Mouse (Mus musculus) forebrain, embryonic 11.5 days (tissue): Measurements from ENCODE around the gene Galnt6. TPM values are rescaled to one million over a fixed set of nuclear protein-coding genes. Genes with fewer than 3 reads are reported as not detected.
A peak's percentile ranks its signal among the peaks of the same experiment; 100 is the strongest.

Experiments used
- ATAC-seq: fragments of 200-750 bp; cut with Nextera tagmentation; replicated peaks from 2 replicates; pipeline ENCODE4 v1.8.0; 2017; ENCODE audit warnings: moderate TSS enrichment; ENCODE audit not compliant: low FRiP score
- DNase-seq: peaks from one replicate; pipeline ENCODE4 v3.0.0-alpha.2; 2017; ENCODE audit warnings: low spot score
- H3K27ac ChIP-seq: fragments of 300-500 bp; sonication (generic); 2 replicates; pipeline ENCODE4 v1.5.1; 2014; ENCODE audit warnings: low read depth, low read length
- H3K27me3 ChIP-seq: fragments of 300-500 bp; sonication (generic); 2 replicates; pipeline ENCODE4 v1.6.1; 2014; ENCODE audit warnings: mild to moderate bottlenecking, low read length, mixed read lengths; ENCODE audit not compliant: control insufficient read depth, insufficient read depth
- H3K36me3 ChIP-seq: fragments of 300-500 bp; sonication (generic); 2 replicates; pipeline ENCODE4 v1.6.1; 2014; ENCODE audit warnings: mild to moderate bottlenecking, low read length, moderate library complexity, mixed read lengths; ENCODE audit not compliant: control insufficient read depth, insufficient read depth
- H3K4me1 ChIP-seq: fragments of 300-500 bp; sonication (generic); replicated peaks from 2 replicates; pipeline ENCODE4 v1.6.1; 2014; ENCODE audit warnings: low read length, mixed read lengths; ENCODE audit not compliant: control insufficient read depth, insufficient read depth
- H3K4me2 ChIP-seq: fragments of 300-500 bp; sonication (generic); 2 replicates; pipeline ENCODE4 v1.6.1; 2014; ENCODE audit warnings: low read depth, mild to moderate bottlenecking, low read length, moderate library complexity, mixed read lengths; ENCODE audit not compliant: severe bottlenecking
- H3K4me3 ChIP-seq: fragments of 300-500 bp; sonication (generic); 2 replicates; pipeline ENCODE4 v1.5.1; 2014; ENCODE audit warnings: low read depth, low read length
- H3K9ac ChIP-seq: fragments of 300-500 bp; sonication (generic); 2 replicates; pipeline ENCODE4 v1.6.1; 2014; ENCODE audit warnings: low read length
- H3K9me3 ChIP-seq: fragments of 300-500 bp; sonication (generic); 2 replicates; pipeline ENCODE4 v1.6.1; 2016; ENCODE audit warnings: low read length, mixed read lengths; ENCODE audit not compliant: control insufficient read depth
- WGBS: fragments of 180-500 bp; shearing (Covaris S2); extraction: QIAGEN DNeasy Blood & Tissue Kit; methylation state at CpG from one replicate; pipeline ENCODE4 v1.1.7; 2014; 5-methylcytosine and 5-hydroxymethylcytosine counted together
- polyA plus RNA-seq: library from polyadenylated mRNA; unstranded; fragments of >200 nt; fragmentation: Nextera tagmentation; extraction: Ambion mirVana; gene quantifications from 2 replicates; pipeline ENCODE4 v1.2.1, GENCODE M21; 2014

Gene Galnt6
- polyA plus RNA-seq, 1 experiment from 2014 or later, result 0.20 TPM

GRCm38 (mm10) chr15:100747121-100747963 is 18.2 kb upstream of the Galnt6 start:
- no peaks in the 10 kb centered on the region for H3K9me3 ChIP-seq
- H3K36me3 ChIP-seq, result no peaks in the 10 kb centered on the region
- H3K27me3 ChIP-seq, result no peaks in the 10 kb centered on the region
- peak overlapping the region; percentile 47; the same call in 1 of the 2 replicates for H3K9ac ChIP-seq
- peak; percentile 76 for DNase-seq
- peak; percentile 74 for ATAC-seq
- H3K4me3 ChIP-seq, result peak overlapping the region; percentile 23
- 5% methylated on average over 27 of the region's 27 CpGs for WGBS
- 0 out of 2 replicates have a peak overlapping the region, but pooled peaks have one; percentile 31 for H3K27ac ChIP-seq
- no peaks in the 10 kb centered on the region for H3K4me1 ChIP-seq
- peak overlapping the region; percentile 55 for H3K4me2 ChIP-seq

- ATAC-seq, result no peak
- no peak for DNase-seq
- H3K9me3 ChIP-seq, result no peaks in the 10 kb centered on the region
- H3K4me2 ChIP-seq, result peak overlapping the region; percentile 55
- WGBS, result 41% methylated on average over 6 of the region's 6 CpGs
- H3K9ac ChIP-seq, result no peak overlapping the region
- no peaks in the 10 kb centered on the region for H3K4me1 ChIP-seq
- H3K27ac ChIP-seq, result no peak overlapping the region
- no peaks in the 10 kb centered on the region for H3K36me3 ChIP-seq
- H3K4me3 ChIP-seq, result peak overlapping the region; percentile 23
- H3K27me3 ChIP-seq, result no peaks in the 10 kb centered on the region
These were observed 17.4 kb upstream of the Galnt6 start for GRCm38 (mm10) chr15:100746478-100747120.

- no peak overlapping the region for H3K4me3 ChIP-seq
- ATAC-seq, result no peak
- 92% methylated on average over 6 of the region's 6 CpGs for WGBS
These were observed 14.1 kb upstream of the Galnt6 start for GRCm38 (mm10) chr15:100743238-100743637.

GRCm38 (mm10) chr15:100739442-100739841 is 10.3 kb upstream of the Galnt6 start:
- Histone ChIP-seq H3K27ac (no peak overlapping the region), H3K4me2 (no peak overlapping the region), H3K4me1 (no peaks in the 10 kb centered on the region), H3K4me3 (no peak overlapping the region), H3K27me3 (no peaks in the 10 kb centered on the region), H3K36me3 (no peaks in the 10 kb centered on the region), H3K9me3 (no peaks in the 10 kb centered on the region), H3K9ac (no peak overlapping the region)
- WGBS, result 88% methylated on average over 6 of the region's 6 CpGs
- ATAC-seq, result no peak
- no peak for DNase-seq

More at GRCm38 (mm10) chr15:100743238-100743637, 14.1 kb upstream of the Galnt6 start:
- Histone ChIP-seq H3K4me1 (no peaks in the 10 kb centered on the region), H3K9ac (no peak overlapping the region), H3K27me3 (no peaks in the 10 kb centered on the region), H3K9me3 (no peaks in the 10 kb centered on the region), H3K36me3 (no peaks in the 10 kb centered on the region), H3K27ac (no peak overlapping the region), H3K4me2 (no peak overlapping the region)
- DNase-seq, result no peak

- Histone ChIP-seq H3K9me3 (no peaks in the 10 kb centered on the region), H3K36me3 (no peaks in the 10 kb centered on the region), H3K4me3 (no peak overlapping the region), H3K4me2 (no peak overlapping the region), H3K9ac (no peak overlapping the region), H3K27me3 (no peaks in the 10 kb centered on the region), H3K27ac (no peak overlapping the region), H3K4me1 (no peaks in the 10 kb centered on the region)
- DNase-seq, result no peak
- WGBS, result 88% methylated on average over 7 of the region's 7 CpGs
- no peak for ATAC-seq
These were observed 9.2 kb upstream of the Galnt6 start for GRCm38 (mm10) chr15:100738351-100738781.

GRCm38 (mm10) chr15:100737667-100738066 is 8.5 kb upstream of the Galnt6 start:
- Histone ChIP-seq H3K9me3 (no peaks in the 10 kb centered on the region), H3K27ac (no peak overlapping the region), H3K36me3 (no peaks in the 10 kb centered on the region), H3K27me3 (no peaks in the 10 kb centered on the region), H3K4me1 (no peaks in the 10 kb centered on the region), H3K4me3 (no peak overlapping the region), H3K9ac (no peak overlapping the region), H3K4me2 (no peak overlapping the region)
- no peak for DNase-seq
- ATAC-seq, result no peak
- 91% methylated on average over 3 of the region's 3 CpGs for WGBS

DNA sequence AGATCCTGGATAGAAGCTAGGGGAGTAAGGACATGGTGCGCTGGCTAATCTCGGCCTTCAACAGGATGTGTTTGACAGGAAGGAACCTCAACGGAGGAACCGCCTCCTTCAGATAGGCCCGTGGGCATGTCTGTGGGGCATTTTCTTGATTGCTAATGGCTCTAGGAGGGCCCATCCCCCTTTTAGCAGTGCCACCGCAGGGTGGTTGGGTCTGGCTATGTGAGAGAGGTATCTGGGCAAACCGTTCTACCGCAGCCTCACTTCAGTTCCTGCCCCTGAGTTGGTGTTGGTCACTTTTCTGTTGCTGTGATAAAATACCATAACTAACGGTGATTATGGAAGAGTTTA is 6.8 kb upstream of the Galnt6 start:
- no peak for ATAC-seq
- Histone ChIP-seq H3K27ac (no peak overlapping the region), H3K4me3 (no peak overlapping the region), H3K9ac (no peak overlapping the region), H3K27me3 (peaks cover 3% of the 10 kb centered on the region; the same call in 1 of the 2 replicates), H3K4me2 (no peak overlapping the region), H3K9me3 (no peaks in the 10 kb centered on the region), H3K36me3 (no peaks in the 10 kb centered on the region), H3K4me1 (no peaks in the 10 kb centered on the region)
- 89% methylated on average over 9 of the region's 9 CpGs for WGBS
- no peak for DNase-seq

DNA sequence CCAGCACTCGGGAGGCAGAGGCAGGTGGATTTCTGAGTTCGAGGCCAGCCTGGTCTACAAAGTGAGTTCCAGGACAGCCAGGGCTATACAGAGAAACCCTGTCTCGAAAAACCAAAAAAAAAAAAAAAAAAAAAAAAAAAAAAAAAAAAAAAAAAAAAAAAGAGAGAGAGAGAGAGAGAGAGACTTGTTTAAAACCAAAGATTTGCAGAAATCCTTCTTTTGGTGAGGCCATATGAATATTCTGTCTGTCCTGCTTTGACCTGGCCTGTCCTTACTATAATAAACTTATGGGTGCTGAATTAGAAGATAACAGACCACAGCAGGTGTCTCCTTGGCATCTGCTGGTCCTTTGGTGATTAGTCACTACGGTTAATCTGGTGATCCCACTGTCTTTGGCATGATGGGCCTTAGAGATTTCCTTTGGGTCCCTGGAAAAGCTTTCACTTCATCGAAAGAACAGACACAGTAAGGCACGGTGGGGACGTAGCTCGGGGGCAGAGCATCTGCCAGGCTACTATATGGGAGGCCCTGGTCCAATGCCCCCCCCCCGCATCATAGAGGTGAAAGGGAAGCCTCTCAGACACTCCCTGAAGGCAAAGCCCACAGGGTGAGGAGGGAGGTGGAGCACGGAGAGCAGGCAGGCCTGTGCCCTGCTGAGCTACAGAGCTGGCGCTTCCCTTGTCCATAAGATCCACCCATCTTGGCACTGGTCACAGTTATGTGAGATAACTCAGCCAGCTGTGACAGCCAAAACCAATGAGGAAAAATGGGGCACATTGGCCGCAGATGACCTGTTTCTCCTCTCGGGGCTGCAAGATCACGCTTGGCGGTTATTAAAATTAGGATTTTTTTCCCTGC is 6.1 kb upstream of the Galnt6 start:
- DNase-seq (no peak), ATAC-seq (no peak)
- H3K9ac ChIP-seq, result no peak overlapping the region
- no peak overlapping the region for H3K27ac ChIP-seq
- no peaks in the 10 kb centered on the region for H3K4me1 ChIP-seq
- H3K36me3 ChIP-seq, result no peaks in the 10 kb centered on the region
- no peak overlapping the region for H3K4me3 ChIP-seq
- 88% methylated on average over 14 of the region's 15 CpGs for WGBS
- H3K27me3 ChIP-seq, result peaks cover 9% of the 10 kb centered on the region; the same call in 1 of the 2 replicates
- no peak overlapping the region for H3K4me2 ChIP-seq
- no peaks in the 10 kb centered on the region for H3K9me3 ChIP-seq
